Mouse (Mus musculus): ENCODE measurements around the gene Psmb10. TPM values are rescaled to one million over a fixed set of nuclear protein-coding genes. Genes with fewer than 3 reads are reported as not detected.

Psmb10 gene
- total RNA-seq, 2 experiments from 2014 or later = 84.9 to 92.0 TPM

DNA sequence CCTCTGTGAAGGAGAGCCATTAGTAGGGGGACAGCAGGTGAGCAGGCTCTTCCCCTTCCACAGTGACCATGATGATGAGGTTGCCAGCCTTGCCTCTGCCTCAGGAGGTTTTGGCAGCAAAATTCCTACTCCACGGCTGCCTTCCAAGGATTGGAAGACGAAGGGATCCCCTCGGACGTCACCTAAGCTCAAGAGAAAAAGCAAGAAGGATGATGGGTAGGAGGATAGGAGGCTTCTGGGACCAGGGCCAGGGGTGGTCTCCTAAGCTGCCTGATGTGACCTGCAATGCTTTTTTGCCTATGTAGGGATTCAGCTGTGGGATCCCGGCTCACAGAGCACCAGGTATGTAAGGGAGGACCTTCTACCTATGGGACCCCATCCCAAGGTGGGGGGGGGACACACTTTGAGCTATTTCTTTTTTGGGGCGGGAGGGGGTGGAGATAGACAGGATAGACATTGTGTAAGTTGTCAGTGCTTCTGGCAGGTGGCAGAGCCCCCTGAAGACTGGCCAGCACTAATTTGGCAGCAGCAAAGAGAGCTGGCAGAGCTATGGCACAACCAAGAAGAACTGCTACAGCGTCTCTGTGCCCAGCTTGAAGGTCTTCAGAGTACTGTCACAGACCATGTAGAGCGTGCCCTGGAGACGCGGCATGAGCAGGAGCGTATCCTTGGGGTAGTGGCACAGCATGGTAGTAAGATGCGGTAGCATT, 48.3 kb downstream of the Psmb10 start:
- intact Hi-C loops (cut with DNase I) = no loop called here
- DNase-seq (ENCODE audit: low spot score in 2 of 2) = no peak

Small RNA genes lying within 50 kb of the gene (microRNA-seq; reads per million reads assigned to microRNA genes)
- 0 to 0.67 reads per million in 2 experiments for gene Mir7074

Other genes starting within 250 kb of the Psmb10 start
- 10 to 100 TPM; 44.5 to 51.9 TPM for gene Acd, start 237.3 kb downstream of the Psmb10 start, total RNA-seq (2021)
- gene Pard6a, start 237.3 kb downstream of the Psmb10 start, total RNA-seq (2021) = 10 to 100 TPM; 41.2 to 46.6 TPM
- gene 4933405L10Rik, start 230.8 kb downstream of the Psmb10 start, total RNA-seq (2021) = under 1 TPM; 0.53 to 0.60 TPM
- 1 to 10 TPM; 8.7 to 9.8 TPM for gene Enkd1, start 230.2 kb downstream of the Psmb10 start, total RNA-seq (2021)
- gene Gfod2, start 179.8 kb downstream of the Psmb10 start, total RNA-seq (2021) = 10 to 100 TPM; 22.0 to 25.5 TPM
- 10 to 100 TPM; 24.4 to 25.8 TPM for gene Ranbp10, start 111.1 kb downstream of the Psmb10 start, total RNA-seq (2021)
- not detected for gene Tsnaxip1, start 110.7 kb downstream of the Psmb10 start, total RNA-seq (2021)
- 10 to 100 TPM; 14.0 to 16.6 TPM for gene Cenpt, start 85.2 kb downstream of the Psmb10 start, total RNA-seq (2021)
- gene Thap11, start 83.3 kb downstream of the Psmb10 start, total RNA-seq (2021) = 10 to 100 TPM; 40.0 to 40.4 TPM
- gene Nutf2, start 77.9 kb downstream of the Psmb10 start, total RNA-seq (2021) = 10 to 100 TPM; 21.8 to 32.1 TPM
- 10 to 100 TPM; 58.1 to 62.9 TPM for gene Edc4, start 57.6 kb downstream of the Psmb10 start, total RNA-seq (2021)
- gene Nrn1l, start 44.9 kb downstream of the Psmb10 start, total RNA-seq (2021) = 1 to 10 TPM; 3.1 to 3.2 TPM
- gene Pskh1, start 38.0 kb downstream of the Psmb10 start, total RNA-seq (2021) = 1 to 10 TPM; 8.1 to 8.5 TPM
- under 1 TPM; 0.85 to 0.96 TPM for gene Ctrl, start 4.6 kb downstream of the Psmb10 start, total RNA-seq (2021)
- 10 to 100 TPM; 28.0 to 32.5 TPM for gene Lcat, start 4.9 kb upstream of the Psmb10 start, total RNA-seq (2021)
- 10 to 100 TPM; 20.0 to 23.3 TPM for gene Slc12a4, start 27.7 kb upstream of the Psmb10 start, total RNA-seq (2021)
- gene Dpep3, start 41.0 kb upstream of the Psmb10 start, total RNA-seq (2021) = not detected
- gene Dus2, start 52.9 kb upstream of the Psmb10 start, total RNA-seq (2021) = 10 to 100 TPM; 16.7 to 18.9 TPM
- gene Dpep2nb, start 67.5 kb upstream of the Psmb10 start, total RNA-seq (2021) = not detected
- 10 to 100 TPM; 12.8 to 13.8 TPM for gene Ddx28, start 73.4 kb upstream of the Psmb10 start, total RNA-seq (2021)
- 10 to 100 TPM in 1 of 2 experiments, 1 to 10 TPM in 1; 9.3 to 12.2 TPM for gene Nfatc3, start 120.4 kb upstream of the Psmb10 start, total RNA-seq (2021)
- gene Esrp2, start 198.5 kb upstream of the Psmb10 start, total RNA-seq (2021) = not detected
- gene Pla2g15, start 212.0 kb upstream of the Psmb10 start, total RNA-seq (2021) = 10 to 100 TPM; 25.4 to 27.5 TPM
- 10 to 100 TPM; 27.6 to 32.4 TPM for gene Slc7a6, start 230.4 kb upstream of the Psmb10 start, total RNA-seq (2021)